Mouse (Mus musculus) forebrain, embryonic 13.5 days (tissue): ENCODE results near the gene Kcnip3. TPM values are rescaled to one million over a fixed set of nuclear protein-coding genes. Genes with fewer than 3 reads are reported as not detected.

Experiments used
- ATAC-seq: fragments of 200-750 bp; cut with Nextera tagmentation; 2 replicates; pipeline ENCODE4 v1.8.0; 2017
- H3K27ac ChIP-seq: fragments of 300-500 bp; sonication (generic); 2 replicates; pipeline ENCODE4 v1.5.1; 2015; ENCODE audit warnings: inconsistent platforms, mild to moderate bottlenecking, moderate library complexity
- H3K27me3 ChIP-seq: fragments of 300-500 bp; sonication (generic); 2 replicates; pipeline ENCODE4 v1.6.1; 2015; ENCODE audit warnings: mild to moderate bottlenecking, inconsistent platforms
- H3K36me3 ChIP-seq: fragments of 300-500 bp; sonication (generic); 2 replicates; pipeline ENCODE4 v1.6.1; 2015; ENCODE audit warnings: mild to moderate bottlenecking, inconsistent platforms; ENCODE audit not compliant: poor library complexity, severe bottlenecking
- H3K4me1 ChIP-seq: fragments of 300-500 bp; sonication (generic); 2 replicates; pipeline ENCODE4 v1.6.1; 2015; ENCODE audit warnings: inconsistent platforms
- H3K4me2 ChIP-seq: fragments of 300-500 bp; sonication (generic); 2 replicates; pipeline ENCODE4 v1.6.1; 2015; ENCODE audit warnings: inconsistent platforms, mild to moderate bottlenecking, moderate library complexity
- H3K4me3 ChIP-seq: fragments of 300-500 bp; sonication (generic); 2 replicates; pipeline ENCODE4 v1.5.1; 2015; ENCODE audit warnings: mild to moderate bottlenecking, inconsistent platforms
- H3K9ac ChIP-seq: fragments of 300-500 bp; sonication (generic); 2 replicates; pipeline ENCODE4 v1.6.1; 2015; ENCODE audit warnings: mild to moderate bottlenecking, inconsistent platforms
- H3K9me3 ChIP-seq: fragments of 300-500 bp; sonication (generic); replicated peaks from 2 replicates; pipeline ENCODE4 v1.6.1; 2016; ENCODE audit warnings: inconsistent platforms
- WGBS: fragments of 180-500 bp; shearing (Covaris S2); methylation state at CpG from one replicate; pipeline ENCODE4 v1.1.7; 2015; 5-methylcytosine and 5-hydroxymethylcytosine counted together
- polyA plus RNA-seq: library from polyadenylated mRNA; unstranded; fragments of >200 nt; fragmentation: Nextera tagmentation; extraction: Ambion mirVana; gene quantifications from 2 replicates; pipeline ENCODE4 v1.2.1, GENCODE M21; 2015

Gene Kcnip3
- polyA plus RNA-seq, 1 experiment from 2014 or later: 5.2 TPM

GRCm38 (mm10) chr2:127531592-127531991, 9.7 kb upstream of the Kcnip3 start:
- no peak for ATAC-seq
- Histone ChIP-seq H3K4me2 (no peak overlapping the region), H3K9ac (no peak overlapping the region), H3K9me3 (no peaks in the 10 kb centered on the region), H3K4me1 (0 out of 2 replicates have a peak, but pooled peaks cover 5% of the 10 kb centered on the region), H3K27ac (no peak overlapping the region), H3K4me3 (no peak overlapping the region), H3K36me3 (no peaks in the 10 kb centered on the region), H3K27me3 (peaks cover 24% of the 10 kb centered on the region; the same call in 1 of the 2 replicates)
- WGBS: 84% methylated on average over 2 of the region's 2 CpGs

GRCm38 (mm10) chr2:127530418-127530817, 8.5 kb upstream of the Kcnip3 start:
- H3K4me3 ChIP-seq: no peak overlapping the region
- 0 out of 2 replicates have a peak, but pooled peaks cover 7% of the 10 kb centered on the region for H3K4me1 ChIP-seq
- H3K9me3 ChIP-seq: no peaks in the 10 kb centered on the region
- H3K27me3 ChIP-seq: 0 out of 2 replicates have a peak, but pooled peaks cover 19% of the 10 kb centered on the region
- ATAC-seq: no peak
- no peak overlapping the region for H3K27ac ChIP-seq
- H3K36me3 ChIP-seq: no peaks in the 10 kb centered on the region
- 63% methylated on average over 3 of the region's 3 CpGs for WGBS
- no peak overlapping the region for H3K9ac ChIP-seq
- H3K4me2 ChIP-seq: no peak overlapping the region

- H3K4me2 ChIP-seq: no peak overlapping the region
- WGBS: 90% methylated on average over 3 of the region's 3 CpGs
- H3K36me3 ChIP-seq: no peaks in the 10 kb centered on the region
- H3K4me1 ChIP-seq: peaks cover 39% of the 10 kb centered on the region
- H3K27ac ChIP-seq: no peak overlapping the region
- H3K27me3 ChIP-seq: no peaks in the 10 kb centered on the region
- no peak for ATAC-seq
- H3K9ac ChIP-seq: no peak overlapping the region
- no peaks in the 10 kb centered on the region for H3K9me3 ChIP-seq
- no peak overlapping the region for H3K4me3 ChIP-seq
Observed at GRCm38 (mm10) chr2:127525004-127525775, 3.3 kb upstream of the Kcnip3 start.

- Histone ChIP-seq H3K27ac (no peak overlapping the region), H3K9me3 (no peaks in the 10 kb centered on the region)
- 67% methylated on average over 7 of the region's 7 CpGs for WGBS
Observed at GRCm38 (mm10) chr2:127523950-127524729, 2.2 kb upstream of the Kcnip3 start.

GRCm38 (mm10) chr2:127521172-127522005, 505 bp downstream of the Kcnip3 start:
- H3K27me3 ChIP-seq: no peaks in the 10 kb centered on the region
- WGBS: under 1% methylated on average over 18 of the region's 18 CpGs
- peaks cover 65% of the 10 kb centered on the region for H3K4me1 ChIP-seq
- no peaks in the 10 kb centered on the region for H3K9me3 ChIP-seq
- H3K36me3 ChIP-seq: no peaks in the 10 kb centered on the region
- peak overlapping the region; percentile 46 for H3K4me3 ChIP-seq
- peak overlapping the region; percentile 91 for H3K27ac ChIP-seq
- peak overlapping the region; percentile 80 for H3K9ac ChIP-seq
- peak overlapping the region; percentile 77 for H3K4me2 ChIP-seq
- peak; percentile 77 for ATAC-seq

More at GRCm38 (mm10) chr2:127523950-127524729, 2.2 kb upstream of the Kcnip3 start:
- H3K9ac ChIP-seq: no peak overlapping the region
- no peak overlapping the region for H3K4me3 ChIP-seq
- no peak for ATAC-seq
- H3K27me3 ChIP-seq: no peaks in the 10 kb centered on the region
- H3K36me3 ChIP-seq: no peaks in the 10 kb centered on the region
- no peak overlapping the region for H3K4me2 ChIP-seq
- H3K4me1 ChIP-seq: peaks cover 49% of the 10 kb centered on the region

- Histone ChIP-seq H3K9ac (peak overlapping the region; percentile 80), H3K4me3 (peak overlapping the region; percentile 46), H3K27me3 (no peaks in the 10 kb centered on the region), H3K9me3 (no peaks in the 10 kb centered on the region), H3K36me3 (no peaks in the 10 kb centered on the region), H3K4me1 (peaks cover 65% of the 10 kb centered on the region), H3K27ac (no peak overlapping the region), H3K4me2 (peak overlapping the region; percentile 77)
- ATAC-seq: no peak
Observed at GRCm38 (mm10) chr2:127520123-127520522, 1.8 kb downstream of the Kcnip3 start.

- no peak for ATAC-seq
- no peaks in the 10 kb centered on the region for H3K9me3 ChIP-seq
Observed at GRCm38 (mm10) chr2:127519308-127519707, 2.6 kb downstream of the Kcnip3 start.

GRCm38 (mm10) chr2:127518831-127519230, 3.1 kb downstream of the Kcnip3 start:
- no peak overlapping the region for H3K4me3 ChIP-seq
- H3K9ac ChIP-seq: no peak overlapping the region
- H3K36me3 ChIP-seq: no peaks in the 10 kb centered on the region
- H3K4me1 ChIP-seq: peaks cover 61% of the 10 kb centered on the region
- ATAC-seq: no peak
- H3K27ac ChIP-seq: no peak overlapping the region
- H3K9me3 ChIP-seq: no peaks in the 10 kb centered on the region
- 61% methylated on average over 3 of the region's 3 CpGs for WGBS
- no peaks in the 10 kb centered on the region for H3K27me3 ChIP-seq
- peak overlapping the region; percentile 77 for H3K4me2 ChIP-seq

More at GRCm38 (mm10) chr2:127519308-127519707, 2.6 kb downstream of the Kcnip3 start:
- no peak overlapping the region for H3K4me3 ChIP-seq
- no peaks in the 10 kb centered on the region for H3K36me3 ChIP-seq
- 88% methylated on average over 5 of the region's 5 CpGs for WGBS
- 0 out of 2 replicates have a peak overlapping the region, but pooled peaks have one; percentile 12 for H3K9ac ChIP-seq
- H3K4me1 ChIP-seq: peaks cover 65% of the 10 kb centered on the region
- H3K4me2 ChIP-seq: peak overlapping the region; percentile 77
- no peak overlapping the region for H3K27ac ChIP-seq
- no peaks in the 10 kb centered on the region for H3K27me3 ChIP-seq

GRCm38 (mm10) chr2:127518273-127518672, 3.6 kb downstream of the Kcnip3 start:
- Histone ChIP-seq H3K9me3 (no peaks in the 10 kb centered on the region), H3K27me3 (no peaks in the 10 kb centered on the region), H3K4me3 (no peak overlapping the region), H3K9ac (peak overlapping the region; percentile 27; the same call in 1 of the 2 replicates), H3K4me1 (peaks cover 61% of the 10 kb centered on the region), H3K27ac (no peak overlapping the region), H3K4me2 (peak overlapping the region; percentile 5; the same call in 1 of the 2 replicates), H3K36me3 (no peaks in the 10 kb centered on the region)
- WGBS: 69% methylated on average over 3 of the region's 3 CpGs
- no peak for ATAC-seq

- no peak for ATAC-seq
- no peak overlapping the region for H3K27ac ChIP-seq
- 0 out of 2 replicates have a peak overlapping the region, but pooled peaks have one; percentile 16 for H3K9ac ChIP-seq
- H3K27me3 ChIP-seq: no peaks in the 10 kb centered on the region
- 70% methylated on average over 8 of the region's 8 CpGs for WGBS
- peaks cover 51% of the 10 kb centered on the region for H3K4me1 ChIP-seq
- no peak overlapping the region for H3K4me3 ChIP-seq
- H3K9me3 ChIP-seq: no peaks in the 10 kb centered on the region
- no peak overlapping the region for H3K4me2 ChIP-seq
- H3K36me3 ChIP-seq: no peaks in the 10 kb centered on the region
Observed at GRCm38 (mm10) chr2:127517081-127517480, 4.8 kb downstream of the Kcnip3 start.

- Histone ChIP-seq H3K36me3 (peaks cover 6% of the 10 kb centered on the region), H3K27me3 (no peaks in the 10 kb centered on the region), H3K9me3 (no peaks in the 10 kb centered on the region), H3K9ac (no peak overlapping the region), H3K4me1 (peaks cover 36% of the 10 kb centered on the region), H3K4me2 (no peak overlapping the region), H3K27ac (no peak overlapping the region), H3K4me3 (no peak overlapping the region)
- ATAC-seq: no peak
- WGBS: 81% methylated on average over 9 of the region's 9 CpGs
Observed at GRCm38 (mm10) chr2:127514380-127515124, 7.3 kb downstream of the Kcnip3 start.
